Mouse (Mus musculus) neural tube, embryonic 15.5 days (tissue): ENCODE data around the gene Bcas3. TPM values are rescaled to one million over a fixed set of nuclear protein-coding genes. Genes with fewer than 3 reads are reported as not detected.

ENCODE experiments used
- ATAC-seq: fragments of 200-750 bp; cut with Nextera tagmentation; 2 replicates; pipeline ENCODE4 v1.8.0; 2017; ENCODE audit warnings: mild to moderate bottlenecking, moderate TSS enrichment, moderate library complexity; ENCODE audit not compliant: low FRiP score
- H3K27ac ChIP-seq: fragments of 300-500 bp; sonication (generic); replicated peaks from 2 replicates; pipeline ENCODE4 v1.5.1; 2015; ENCODE audit warnings: mild to moderate bottlenecking, inconsistent platforms
- H3K27me3 ChIP-seq: fragments of 300-500 bp; sonication (generic); replicated peaks from 2 replicates; pipeline ENCODE4 v1.6.1; 2015; ENCODE audit warnings: inconsistent platforms
- H3K36me3 ChIP-seq: fragments of 300-500 bp; sonication (generic); 2 replicates; pipeline ENCODE4 v1.6.1; 2015; ENCODE audit warnings: inconsistent platforms
- H3K4me1 ChIP-seq: fragments of 300-500 bp; sonication (generic); 2 replicates; pipeline ENCODE4 v1.6.1; 2015; ENCODE audit warnings: inconsistent platforms
- H3K4me2 ChIP-seq: fragments of 300-500 bp; sonication (generic); 2 replicates; pipeline ENCODE4 v1.6.1; 2015; ENCODE audit warnings: inconsistent platforms, mild to moderate bottlenecking, moderate library complexity
- H3K4me3 ChIP-seq: fragments of 300-500 bp; sonication (generic); replicated peaks from 2 replicates; pipeline ENCODE4 v1.5.1; 2015; ENCODE audit warnings: mild to moderate bottlenecking, inconsistent platforms
- H3K9ac ChIP-seq: fragments of 300-500 bp; sonication (generic); replicated peaks from 2 replicates; pipeline ENCODE4 v1.6.1; 2015; ENCODE audit warnings: mild to moderate bottlenecking, inconsistent platforms
- H3K9me3 ChIP-seq: fragments of 300-500 bp; sonication (generic); replicated peaks from 2 replicates; pipeline ENCODE4 v1.6.1; 2016; ENCODE audit warnings: inconsistent platforms
- WGBS: fragments of 180-500 bp; shearing (Covaris S2); methylation state at CpG from one replicate; pipeline ENCODE4 v1.1.7; 2015; ENCODE audit warnings: mixed read lengths; 5-methylcytosine and 5-hydroxymethylcytosine counted together
- polyA plus RNA-seq: library from polyadenylated mRNA; unstranded; fragments of >200 nt; fragmentation: Nextera tagmentation; extraction: Ambion mirVana; gene quantifications from 2 replicates; pipeline ENCODE4 v1.2.1, GENCODE M21; 2015

The Bcas3 gene
- polyA plus RNA-seq, 1 experiment from 2014 or later = 31.6 TPM

DNA sequence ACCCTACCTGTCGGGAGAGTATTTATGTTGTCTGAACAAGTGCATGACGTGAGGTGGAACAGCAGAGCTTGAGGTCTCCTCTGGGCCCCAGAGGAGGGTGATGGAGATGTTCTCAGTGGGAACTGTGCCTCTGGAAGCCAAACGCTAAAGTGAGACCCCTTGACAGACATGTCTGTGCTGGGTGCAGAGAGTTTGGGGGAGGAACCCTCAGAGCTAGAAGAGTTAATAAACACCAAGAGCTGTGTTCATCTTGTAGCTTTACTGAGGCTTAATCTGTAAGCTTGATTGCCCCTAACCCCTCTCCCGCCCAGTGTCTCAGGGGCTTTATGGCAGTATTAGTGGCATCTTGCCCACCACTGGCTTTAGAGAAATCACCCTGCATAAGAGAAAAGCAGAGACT lies 304.5 kb downstream of the Bcas3 start:
- H3K9ac ChIP-seq = no peak overlapping the region
- no peak overlapping the region for H3K27ac ChIP-seq
- 51% methylated on average over 4 of the region's 4 CpGs for whole genome bisulfite sequencing
- H3K4me1 ChIP-seq = peaks cover 11% of the 10 kb centered on the region
- H3K4me2 ChIP-seq = no peak overlapping the region
- H3K36me3 ChIP-seq = no peaks in the 10 kb centered on the region
- no peaks in the 10 kb centered on the region for H3K27me3 ChIP-seq
- no peak for ATAC-seq
- no peak overlapping the region for H3K4me3 ChIP-seq
- H3K9me3 ChIP-seq = no peaks in the 10 kb centered on the region

DNA sequence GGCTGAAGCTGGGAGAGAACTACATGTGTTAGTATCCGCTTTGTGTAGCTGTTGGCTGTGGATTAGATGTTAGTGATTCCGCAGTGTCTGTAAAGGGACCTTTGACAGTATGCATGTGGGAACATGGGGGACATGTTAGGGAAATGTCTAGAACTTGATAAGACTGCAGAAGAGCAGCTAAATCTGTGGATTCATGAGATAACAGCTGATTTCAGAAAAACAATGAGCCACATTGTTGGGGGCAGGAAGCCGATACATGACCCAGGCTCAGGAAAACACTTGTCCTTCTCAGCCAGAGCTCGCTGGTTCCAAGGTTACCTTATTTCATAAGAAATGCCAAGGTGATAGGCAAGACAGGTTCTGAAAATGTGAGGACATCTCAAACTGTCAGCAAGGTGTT lies 307.3 kb downstream of the Bcas3 start:
- ATAC-seq = no peak
- H3K9ac ChIP-seq = no peak overlapping the region
- whole genome bisulfite sequencing = 86% methylated on average over 4 of the region's 4 CpGs
- H3K36me3 ChIP-seq = no peaks in the 10 kb centered on the region
- H3K4me3 ChIP-seq = no peak overlapping the region
- no peak overlapping the region for H3K27ac ChIP-seq
- no peak overlapping the region for H3K4me2 ChIP-seq
- H3K27me3 ChIP-seq = no peaks in the 10 kb centered on the region
- H3K9me3 ChIP-seq = no peaks in the 10 kb centered on the region
- peaks cover 11% of the 10 kb centered on the region for H3K4me1 ChIP-seq

DNA sequence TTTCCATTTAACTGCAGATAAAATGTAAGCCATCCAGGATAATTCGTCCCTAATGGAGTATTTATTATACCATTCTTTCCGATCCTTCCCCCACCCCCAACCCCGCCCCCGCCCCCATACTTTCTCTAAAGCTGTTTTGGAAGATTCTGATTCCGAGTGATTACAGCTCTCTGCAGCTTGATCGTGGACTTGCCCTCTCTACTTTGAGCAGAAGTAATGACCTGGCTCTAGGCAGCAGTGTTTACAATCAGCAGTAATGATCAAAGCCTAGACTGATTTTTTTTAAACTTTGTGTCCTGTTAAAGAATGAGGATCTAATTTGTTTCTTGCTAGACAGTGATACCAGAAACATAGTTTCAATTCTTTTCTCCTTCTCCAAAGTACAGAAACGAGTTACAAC lies 314.2 kb downstream of the Bcas3 start:
- Histone ChIP-seq H3K4me3 (no peak overlapping the region), H3K9me3 (no peaks in the 10 kb centered on the region), H3K27me3 (no peaks in the 10 kb centered on the region), H3K4me1 (peaks cover 13% of the 10 kb centered on the region; the same call in 1 of the 2 replicates), H3K9ac (no peak overlapping the region), H3K36me3 (no peaks in the 10 kb centered on the region), H3K27ac (no peak overlapping the region), H3K4me2 (no peak overlapping the region)
- 64% methylated on average over 7 of the region's 7 CpGs for WGBS
- ATAC-seq = no peak

DNA sequence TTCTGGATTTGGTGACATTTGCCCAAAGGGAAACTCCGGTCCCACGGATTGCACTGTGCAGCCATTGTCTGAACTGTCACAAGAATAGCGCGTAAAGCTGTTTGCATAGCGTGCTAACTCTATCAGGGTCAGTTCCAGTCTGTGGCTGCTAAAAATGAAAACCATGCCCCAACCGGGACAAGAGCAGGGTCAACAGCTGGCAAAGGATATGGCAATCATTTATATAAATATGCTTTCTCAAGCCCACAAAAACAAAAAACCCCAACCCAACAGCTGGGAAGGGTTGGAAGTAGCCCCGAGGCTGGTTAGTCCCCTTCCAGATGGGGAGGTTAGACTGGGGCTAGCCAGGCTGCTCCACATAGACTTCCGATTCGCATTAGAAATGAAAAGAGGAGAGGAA lies 314.8 kb downstream of the Bcas3 start:
- no peak overlapping the region; the same call in 1 of the 2 replicates for H3K4me2 ChIP-seq
- H3K4me3 ChIP-seq = no peak overlapping the region
- H3K36me3 ChIP-seq = no peaks in the 10 kb centered on the region
- WGBS = 50% methylated on average over 9 of the region's 9 CpGs
- no peaks in the 10 kb centered on the region for H3K27me3 ChIP-seq
- no peak overlapping the region for H3K9ac ChIP-seq
- no peak overlapping the region for H3K27ac ChIP-seq
- H3K9me3 ChIP-seq = no peaks in the 10 kb centered on the region
- ATAC-seq = no peak
- H3K4me1 ChIP-seq = peaks cover 13% of the 10 kb centered on the region; the same call in 1 of the 2 replicates

DNA sequence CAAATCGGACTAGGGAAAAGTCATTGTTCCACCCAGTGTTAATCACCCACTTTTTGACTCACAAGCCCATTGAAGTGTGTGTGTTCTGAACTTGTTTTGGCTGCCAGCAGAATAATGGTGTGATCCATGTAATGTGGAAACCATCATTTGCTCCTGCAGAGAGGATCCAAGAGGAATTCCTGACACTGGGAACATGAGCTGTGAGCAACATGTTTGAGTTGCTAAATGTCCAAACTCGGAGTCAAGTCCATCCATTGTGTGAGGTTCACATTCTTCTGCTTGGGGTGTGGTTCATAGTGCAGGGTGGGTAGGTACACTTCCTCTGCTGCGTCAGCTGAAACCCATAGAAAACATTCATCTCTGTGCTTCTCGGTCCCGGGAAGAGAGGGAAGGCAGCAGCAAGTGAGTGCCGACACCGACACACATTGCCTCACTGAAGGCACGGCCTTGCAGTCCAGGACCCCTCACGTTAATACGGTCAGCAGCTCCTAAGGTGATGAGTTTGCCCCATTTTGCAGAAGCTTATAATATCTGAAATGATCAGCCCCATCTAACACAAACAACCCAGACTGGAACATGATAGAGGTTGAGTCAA lies 320.0 kb downstream of the Bcas3 start:
- Histone ChIP-seq H3K4me1 (peaks cover 15% of the 10 kb centered on the region; the same call in 1 of the 2 replicates), H3K4me2 (no peak overlapping the region), H3K27me3 (no peaks in the 10 kb centered on the region), H3K9ac (no peak overlapping the region), H3K4me3 (no peak overlapping the region), H3K27ac (no peak overlapping the region), H3K9me3 (no peaks in the 10 kb centered on the region), H3K36me3 (no peaks in the 10 kb centered on the region)
- no peak for ATAC-seq
- WGBS = 82% methylated on average over 10 of the region's 10 CpGs

DNA sequence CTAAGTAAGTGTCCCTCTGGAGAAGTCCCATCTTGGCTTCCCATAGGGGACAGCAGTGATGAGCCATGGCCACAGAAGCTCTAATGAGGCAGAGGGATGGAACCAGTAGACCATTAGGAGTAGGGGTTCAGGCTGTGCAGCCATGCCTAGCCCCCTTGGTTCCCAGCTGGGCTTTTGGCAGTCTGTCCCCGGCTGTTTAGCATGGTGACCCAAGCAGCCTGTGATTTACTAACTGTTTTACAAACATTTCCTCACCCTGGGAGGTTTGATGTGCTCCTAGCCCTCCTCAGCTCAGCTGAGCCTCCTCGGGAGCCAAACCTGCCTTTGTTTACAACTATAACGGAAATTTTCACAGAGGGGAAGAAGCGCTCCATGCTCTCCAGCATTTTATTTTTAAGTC lies 322.3 kb downstream of the Bcas3 start:
- 30% methylated on average over 4 of the region's 4 CpGs for WGBS
- Histone ChIP-seq H3K9ac (no peak overlapping the region), H3K4me2 (no peak overlapping the region), H3K36me3 (no peaks in the 10 kb centered on the region), H3K4me3 (no peak overlapping the region), H3K4me1 (peaks cover 8% of the 10 kb centered on the region; the same call in 1 of the 2 replicates), H3K27ac (no peak overlapping the region), H3K9me3 (no peaks in the 10 kb centered on the region), H3K27me3 (no peaks in the 10 kb centered on the region)
- no peak for ATAC-seq

DNA sequence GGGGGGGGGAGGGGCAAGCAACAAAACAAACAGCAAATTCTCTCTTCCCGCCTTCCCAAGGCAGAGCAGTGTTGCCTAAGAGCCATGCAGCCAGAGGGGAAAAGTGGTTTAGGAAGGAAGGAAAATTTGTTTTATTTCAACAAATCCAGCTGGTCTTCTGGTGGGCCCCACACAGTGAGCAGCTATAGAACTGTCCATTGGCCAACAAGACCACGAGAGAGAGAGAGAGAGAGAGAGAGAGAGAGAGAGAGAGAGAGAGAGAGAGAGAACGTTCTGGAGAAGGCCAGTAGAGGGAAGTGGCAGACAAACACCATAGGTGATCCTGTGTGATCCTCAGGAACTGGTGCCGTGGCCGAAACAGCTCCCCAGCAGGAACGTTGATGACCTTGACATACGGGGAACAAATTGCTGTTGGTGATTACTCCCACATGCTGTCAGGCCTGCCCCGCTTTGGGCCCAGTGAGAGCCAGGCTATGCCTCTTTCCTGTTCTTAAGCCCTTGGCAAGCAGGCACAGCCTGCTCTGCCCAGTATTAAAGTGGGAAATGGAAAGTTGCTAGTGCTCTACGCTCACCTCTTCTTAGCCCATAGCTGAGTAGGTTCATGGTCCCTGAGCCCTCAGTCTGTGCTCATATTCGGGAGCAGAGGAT lies 323.5 kb downstream of the Bcas3 start:
- 63% methylated on average over 10 of the region's 10 CpGs for WGBS
- H3K4me1 ChIP-seq = peaks cover 8% of the 10 kb centered on the region; the same call in 1 of the 2 replicates
- H3K27ac ChIP-seq = no peak overlapping the region
- no peak overlapping the region for H3K9ac ChIP-seq
- H3K4me3 ChIP-seq = no peak overlapping the region
- no peak overlapping the region for H3K4me2 ChIP-seq
- no peaks in the 10 kb centered on the region for H3K36me3 ChIP-seq
- H3K9me3 ChIP-seq = no peaks in the 10 kb centered on the region
- H3K27me3 ChIP-seq = no peaks in the 10 kb centered on the region
- no peak for ATAC-seq

DNA sequence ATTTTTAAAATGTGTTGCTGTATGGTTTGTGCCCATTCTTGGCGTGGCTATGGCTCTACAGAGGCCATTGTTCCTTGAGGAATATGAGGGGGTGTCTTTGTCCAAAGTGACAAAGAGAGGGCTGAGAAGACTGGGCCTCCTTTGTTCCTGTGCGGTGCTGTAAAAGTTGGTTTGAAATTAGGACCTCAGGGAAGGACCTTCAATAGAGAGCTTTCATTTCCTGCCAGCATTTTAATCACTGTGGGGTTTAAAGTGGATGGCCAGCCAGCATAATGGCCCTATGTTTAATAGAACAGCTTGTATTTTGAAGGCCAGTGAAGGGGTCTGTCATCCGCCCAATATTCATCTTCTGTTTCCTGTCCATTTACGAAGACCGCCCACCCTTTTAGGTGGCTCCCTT lies 325.7 kb downstream of the Bcas3 start:
- no peaks in the 10 kb centered on the region for H3K36me3 ChIP-seq
- no peaks in the 10 kb centered on the region for H3K27me3 ChIP-seq
- no peak for ATAC-seq
- no peak overlapping the region for H3K4me2 ChIP-seq
- no peak overlapping the region for H3K4me3 ChIP-seq
- no peak overlapping the region for H3K9ac ChIP-seq
- H3K4me1 ChIP-seq = peaks cover 8% of the 10 kb centered on the region; the same call in 1 of the 2 replicates
- 28% methylated on average over 5 of the region's 5 CpGs for WGBS
- H3K9me3 ChIP-seq = no peaks in the 10 kb centered on the region
- H3K27ac ChIP-seq = no peak overlapping the region

DNA sequence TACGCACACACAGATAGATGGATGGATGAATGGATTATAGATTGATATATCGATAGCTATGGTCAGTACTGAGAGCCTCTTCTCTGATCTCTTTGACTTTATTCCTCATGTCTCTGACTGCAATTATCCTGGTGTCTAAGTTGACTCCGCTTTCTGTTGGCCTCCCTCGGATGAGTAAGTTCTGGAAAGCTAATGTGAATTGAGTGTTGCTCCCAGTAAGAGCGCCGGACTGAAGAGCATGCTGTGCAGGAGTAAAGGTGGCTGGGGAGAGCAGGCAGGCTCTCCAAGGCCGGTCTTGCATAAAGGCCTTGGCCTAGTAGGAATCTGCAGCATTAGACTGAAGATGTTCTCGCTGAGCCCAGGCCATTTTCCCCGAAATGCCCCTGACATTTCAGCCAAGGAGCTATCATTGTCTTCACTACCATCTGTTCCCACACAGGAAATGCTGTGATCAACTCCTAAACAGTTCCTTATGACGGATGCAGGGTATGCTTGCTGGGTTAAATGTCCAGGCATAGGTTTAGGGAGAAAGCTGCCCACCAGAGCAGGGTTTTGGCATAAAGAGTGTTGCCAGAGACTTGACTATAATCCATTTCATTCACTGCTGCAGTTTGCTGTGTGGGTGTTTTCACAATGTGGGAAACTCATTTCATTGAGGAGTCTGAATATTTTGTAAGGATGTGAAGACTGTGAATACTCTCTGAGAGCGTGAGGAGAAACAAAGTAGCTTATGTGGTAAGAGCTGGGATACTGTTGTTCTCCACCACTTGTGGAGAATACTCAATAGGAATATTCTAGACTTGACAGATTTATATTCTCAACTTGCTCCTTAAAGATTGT lies 328.8 kb downstream of the Bcas3 start:
- no peak for ATAC-seq
- WGBS = 91% methylated on average over 11 of the region's 11 CpGs
- Histone ChIP-seq H3K27ac (no peak overlapping the region), H3K4me2 (no peak overlapping the region), H3K4me1 (no peaks in the 10 kb centered on the region), H3K36me3 (no peaks in the 10 kb centered on the region), H3K9me3 (no peaks in the 10 kb centered on the region), H3K4me3 (no peak overlapping the region), H3K9ac (no peak overlapping the region), H3K27me3 (no peaks in the 10 kb centered on the region)

DNA sequence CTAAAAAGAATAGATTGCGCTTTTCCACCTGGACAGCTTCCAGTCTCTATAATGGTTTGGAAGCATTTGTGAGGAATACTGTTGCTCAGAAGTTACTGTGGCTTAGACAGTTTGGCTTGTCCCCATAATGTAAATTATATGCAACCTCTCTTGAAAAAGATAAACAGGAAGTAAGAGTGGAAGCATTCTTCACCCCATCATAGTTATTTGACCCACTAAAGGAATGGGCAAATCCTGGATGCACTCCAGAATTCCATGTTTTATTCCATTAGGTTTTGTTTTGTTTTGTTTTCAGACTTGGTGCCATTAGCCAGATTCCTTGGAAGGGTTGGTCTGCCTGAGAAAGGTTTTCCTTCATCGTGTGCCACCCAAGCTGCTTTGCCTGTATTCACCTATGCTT lies 332.0 kb downstream of the Bcas3 start:
- no peak overlapping the region for H3K27ac ChIP-seq
- no peaks in the 10 kb centered on the region for H3K4me1 ChIP-seq
- no peaks in the 10 kb centered on the region for H3K27me3 ChIP-seq
- no peak for ATAC-seq
- H3K9me3 ChIP-seq = no peaks in the 10 kb centered on the region
- no peak overlapping the region for H3K4me2 ChIP-seq
- 89% methylated on average over 2 of the region's 2 CpGs for WGBS
- H3K36me3 ChIP-seq = no peaks in the 10 kb centered on the region
- H3K4me3 ChIP-seq = no peak overlapping the region
- no peak overlapping the region for H3K9ac ChIP-seq

DNA sequence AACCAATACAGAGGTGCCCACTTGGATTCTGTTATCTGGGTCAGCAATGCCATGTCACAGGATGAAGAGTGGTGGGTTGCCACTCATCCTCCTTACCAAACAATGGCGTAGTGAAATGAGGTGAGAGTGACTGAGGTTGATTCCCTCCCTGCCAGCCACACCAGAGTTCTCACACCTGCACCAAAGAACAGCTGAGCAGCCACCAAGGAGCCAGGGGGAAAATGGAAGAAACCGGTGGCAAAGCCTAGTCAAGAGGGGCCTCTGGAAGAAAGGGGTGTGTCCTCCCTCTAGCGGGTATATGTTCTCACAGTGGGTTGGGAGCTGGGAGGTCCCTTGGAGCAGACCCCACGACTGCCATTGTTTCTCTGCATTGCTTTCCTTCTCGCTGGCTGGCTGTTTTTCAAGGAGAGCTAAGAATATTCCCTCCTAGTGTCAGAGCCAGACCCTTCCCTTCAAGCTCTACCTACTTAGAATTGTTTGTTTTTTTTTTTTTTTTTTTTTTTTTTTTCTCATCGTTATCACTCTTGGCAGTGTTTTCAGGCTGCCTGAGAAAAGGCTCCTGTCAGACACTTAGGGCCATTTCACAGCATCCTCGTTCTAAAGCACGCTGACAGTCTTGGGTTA lies 335.0 kb downstream of the Bcas3 start:
- H3K27ac ChIP-seq = no peak overlapping the region
- H3K36me3 ChIP-seq = no peaks in the 10 kb centered on the region
- no peak overlapping the region for H3K9ac ChIP-seq
- WGBS = 35% methylated on average over 8 of the region's 8 CpGs
- no peak overlapping the region for H3K4me2 ChIP-seq
- no peaks in the 10 kb centered on the region for H3K27me3 ChIP-seq
- H3K4me1 ChIP-seq = no peaks in the 10 kb centered on the region
- ATAC-seq = no peak
- no peaks in the 10 kb centered on the region for H3K9me3 ChIP-seq
- no peak overlapping the region for H3K4me3 ChIP-seq
